Mouse (Mus musculus) spleen, adult 2 months (tissue): ENCODE data around the gene Kalrn.

Experiments
- CTCF ChIP-seq: fragments of 200-500 bp; IDR thresholded peaks from 2 replicates; pipeline ENCODE4 v1.5.1; 2011; ENCODE audit warnings: mild to moderate bottlenecking, inconsistent platforms; ENCODE audit not compliant: insufficient read depth, insufficient read length, insufficient replicate concordance; ENCODE audit errors: extremely low read depth
- POLR2A ChIP-seq: fragments of 200-500 bp; IDR thresholded peaks from 2 replicates; pipeline ENCODE4 v1.6.1; 2011; ENCODE audit warnings: low read depth, low read length, inconsistent platforms

GRCm38 (mm10) chr16:34299226-34299625 is 274.1 kb downstream of the Kalrn start:
- TF ChIP-seq CTCF (no peak), POLR2A (no peak)
